Comparison of ENCODE assay signal across 8 mouse cellular contexts in genomic region chr3:145758561-145759378, GRCm38 (mm10). TPM values are rescaled to one million over a fixed set of nuclear protein-coding genes. Genes with fewer than 3 reads are reported as not detected.
DNase-seq lines count a peak whose midpoint lies in the region; ATAC-seq and TF ChIP-seq lines count a peak whose summit lies in the region.

Ddah1 (plus strand) TSS chr3:145758675.

- peak within 1 kb of the TSS; percentile 88 for H3K4me2 ChIP-seq in hindbrain, embryonic 15.5 days

- TF ChIP-seq CTCF in left cerebral cortex, adult 2 months (IDR thresholded peaks at IDR 0.05) = no peak

- peak within 1 kb of the TSS; percentile 75 for H3K9ac ChIP-seq in hindbrain, embryonic 15.5 days

- intact Hi-C loops in left cerebral cortex, adult 2 months (cut with DNase I) = loop anchor here (2.0 kb wide), 1 partner anchor 106 kb away; no protein-coding TSS in a partner anchor

- H3K4me1 ChIP-seq in hindbrain, embryonic 15.5 days (replicated peaks) = peaks cover 25% of the 10 kb centered on the region

- peak; percentile 87 for DNase-seq in adrenal gland, adult 2 months
- peak; percentile 48 to 74 for DNase-seq in cerebellum, postnatal 4 days (ENCODE audit: low spot score in 2 of 2)
- peak; percentile 21 to 54 for DNase-seq in gastrocnemius, adult 8-10 months (ENCODE audit: low spot score in 2 of 2)
- peak; percentile 68 to 76 for DNase-seq in left cerebral cortex, adult 2 months (ENCODE audit: extremely low spot score in 1 of 2, low spot score in 2 of 2)
- peak; percentile 68 for DNase-seq in lung, postnatal 36 days
- DNase-seq in right cerebral cortex, postnatal 25 days = peak; percentile 85
- DNase-seq in thymus, postnatal 36 days = no peak

- under 1% methylated on average over 94 of the region's 97 CpGs for WGBS in hindbrain, embryonic 15.5 days

- H3K27me3 ChIP-seq in hindbrain, embryonic 15.5 days = no peaks in the 10 kb centered on the region

- peak; percentile 94 for ATAC-seq in hindbrain, embryonic 15.5 days (ENCODE audit: low FRiP score, low read depth)

- no peaks in the 10 kb centered on the region for H3K9me3 ChIP-seq in hindbrain, embryonic 15.5 days

- peak within 1 kb of the TSS; percentile 75 for H3K4me3 ChIP-seq in hindbrain, embryonic 15.5 days
- H3K4me3 ChIP-seq in left cerebral cortex, adult 2 months = peak within 1 kb of the TSS; percentile 77

- H3K36me3 ChIP-seq in hindbrain, embryonic 15.5 days = no peaks in the 10 kb centered on the region

- H3K27ac ChIP-seq in hindbrain, embryonic 15.5 days (replicated peaks) = peak within 1 kb of the TSS; percentile 90
- H3K27ac ChIP-seq in left cerebral cortex, adult 2 months = peak within 1 kb of the TSS; percentile 84

RNA-seq across cellular contexts. Expression of gene Ddah1, which starts in this region (rescaled TPM):
- total RNA-seq in adrenal gland, adult 2 months (2021) = 1 to 10 TPM; 1.8 to 3.6 TPM
- 1.1 and 1.5 TPM in 2 replicates for polyA plus RNA-seq in adrenal gland, adult 2 months (2012; rRNA removed)
- 1 to 10 TPM; 1.7 to 3.0 (median 2.2) TPM for total RNA-seq in gastrocnemius, adult 8-10 months (2022)
- polyA plus RNA-seq in hindbrain, embryonic 15.5 days (2015; fragmentation: Nextera tagmentation; extraction: Ambion mirVana) = 114 and 122 TPM in 2 replicates
- total RNA-seq in left cerebral cortex, adult 2 months (2021) = 10 to 100 TPM; 57.1 to 59.7 TPM

Comparison
In these comparisons a context has a peak if more than half of its experiments do, and no peak if none do; other contexts are left out.
1. RNA of gene Ddah1 (total RNA-seq): 57.1 to 59.7 TPM in left cerebral cortex, adult 2 months; 1.8 to 3.6 TPM in adrenal gland, adult 2 months and 1.7 to 3.0 TPM in gastrocnemius, adult 8-10 months; every median in the first group is over 10 times any median in the second.
2. RNA of gene Ddah1 (polyA plus RNA-seq): 114 to 122 TPM in hindbrain, embryonic 15.5 days; 1.1 to 1.5 TPM in adrenal gland, adult 2 months; every median in the first group is over 10 times any median in the second.
3. DNase-seq: peak in adrenal gland, adult 2 months (single experiment), cerebellum, postnatal 4 days (2 of 2), gastrocnemius, adult 8-10 months (2 of 2), left cerebral cortex, adult 2 months (2 of 2), lung, postnatal 36 days (single experiment) and right cerebral cortex, postnatal 25 days (single experiment); none in thymus, postnatal 36 days (0 of 2).